Mouse (Mus musculus) neutrophil, adult 83 days (primary cell): Measurements from ENCODE around the gene Dbf4. TPM values are rescaled to one million over a fixed set of nuclear protein-coding genes. Genes with fewer than 3 reads are reported as not detected.

Source experiments
- total RNA-seq, 2 experiments: library from RNA; stranded (reverse); gene quantifications; one replicate each; pipeline ENCODE4 v1.2.4; 2023

Dbf4 gene
- total RNA-seq = 10 to 100 TPM; 39.9 to 41.8 TPM

GRCm38 (mm10) chr5:8422157-8422931 is at the start of gene Dbf4, which contains the start of gene Slc25a40:
TSS of gene Dbf4 (minus strand) at chr5:8422716.
TSS of gene Slc25a40 (plus strand) at chr5:8422850.

GRCm38 (mm10) chr5:8367614-8368327 is 54.7 kb downstream of the Dbf4 start, which contains the start of gene Adam22:
TSS of gene Adam22 (minus strand) at chr5:8368160.

Other genes starting within 250 kb of the Dbf4 start
- gene Adam22, start 54.6 kb downstream of the Dbf4 start, total RNA-seq = under 1 TPM in 1 of 2 experiments, not detected in 1; 0.57 TPM
- gene Slc25a40, start 134 bp upstream of the Dbf4 start, total RNA-seq = 1 to 10 TPM; 4.8 to 5.7 TPM
- not detected for gene Rundc3b, start 200.2 kb upstream of the Dbf4 start, total RNA-seq
- gene Abcb1a, start 237.4 kb upstream of the Dbf4 start, total RNA-seq = not detected